Mouse (Mus musculus): Measurements from ENCODE around the gene Lztfl1.
"Not testable (repeated sequence)": the region's sequence is repeated elsewhere in the genome, so short reads cannot be mapped to it uniquely, and the experiment has no call there.

The Lztfl1 gene

GRCm38 (mm10) chr9:123679198-123679597, 38.3 kb downstream of the Lztfl1 start:
- DNase-seq (ENCODE audit: low read depth): no peak

GRCm38 (mm10) chr9:123678327-123679105, 39.0 kb downstream of the Lztfl1 start, which contains the start of the genes Ccr9 and Slc6a20a:
Ccr9 (plus strand) TSS chr9:123678439.
Slc6a20a (minus strand) TSS chr9:123678885.
- DNase-seq (ENCODE audit: low read depth): peak; percentile 37

- peak; percentile 81 for DNase-seq (ENCODE audit: low read depth)
These were observed 51.9 kb downstream of the Lztfl1 start for GRCm38 (mm10) chr9:123665645-123666044.

GRCm38 (mm10) chr9:123659986-123660676, 57.4 kb downstream of the Lztfl1 start:
- not testable (repeated sequence) for DNase-seq (ENCODE audit: low read depth)

- DNase-seq (ENCODE audit: low read depth): no peak
These were observed 58.5 kb downstream of the Lztfl1 start for GRCm38 (mm10) chr9:123658981-123659380.

GRCm38 (mm10) chr9:123657457-123657856, 60.0 kb downstream of the Lztfl1 start:
- DNase-seq (ENCODE audit: low read depth): no peak

GRCm38 (mm10) chr9:123651369-123651768, 66.1 kb downstream of the Lztfl1 start:
- no peak for DNase-seq (ENCODE audit: low read depth)

- no peak for DNase-seq (ENCODE audit: low read depth)
These were observed 67.5 kb downstream of the Lztfl1 start for GRCm38 (mm10) chr9:123649785-123650511.

Measured in naive thymus-derived CD4-positive, alpha-beta T cell, adult 2 months (primary cell).